ENCODE assay signal across 7 mouse cellular contexts in the genomic region with DNA sequence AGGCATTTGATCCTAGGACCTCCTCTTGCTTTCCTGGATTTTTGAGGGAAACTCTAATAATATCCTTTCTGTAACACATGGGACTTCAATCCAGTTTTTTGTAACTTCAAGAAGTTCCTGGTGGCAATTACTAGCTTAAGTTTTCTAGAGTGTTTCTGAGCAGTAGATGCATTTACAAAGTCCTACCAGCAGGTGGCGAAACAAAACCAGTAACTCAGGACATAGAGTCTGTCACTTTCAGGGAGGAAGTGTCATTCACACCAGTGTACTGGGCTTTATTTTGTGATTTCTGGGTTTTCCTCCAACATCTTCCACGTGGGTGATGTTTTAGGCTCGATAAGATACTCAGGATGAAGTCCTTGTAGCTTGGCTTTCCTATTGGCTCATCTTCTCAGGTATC.
A peak's percentile ranks its signal among the peaks of the same experiment; 100 is the strongest.
DNase-seq lines count a peak whose midpoint lies in the region; ATAC-seq and TF ChIP-seq lines count a peak whose summit lies in the region.

No protein-coding gene starts in this region.

- no peaks in the 10 kb centered on the region for H3K36me3 ChIP-seq in kidney, postnatal 0 days (ENCODE audit: insufficient read depth, low read length)
- H3K36me3 ChIP-seq in E14TG2a.4 (ENCODE audit: insufficient read depth, low read length), result no peaks in the 10 kb centered on the region
- H3K36me3 ChIP-seq in limb, embryonic 14.5 days (ENCODE audit: control insufficient read depth, insufficient read depth, low read length), result no peaks in the 10 kb centered on the region

- H3K4me2 ChIP-seq in kidney, postnatal 0 days (ENCODE audit: low read length), result no peak overlapping the region
- H3K4me2 ChIP-seq in limb, embryonic 14.5 days (replicated peaks; ENCODE audit: low read depth, low read length, severe bottlenecking), result no peak overlapping the region

- peak; percentile 79 for TF ChIP-seq CTCF in kidney, postnatal 0 days (IDR thresholded peaks at IDR 0.05; ENCODE audit: low read depth)
- TF ChIP-seq CTCF in E14TG2a.4 (conservative IDR thresholded peaks at IDR 0.05; ENCODE audit: low read length), result peak; percentile 82

- no peak overlapping the region for H3K9ac ChIP-seq in kidney, postnatal 0 days (ENCODE audit: low read depth, low read length)
- no peak overlapping the region for H3K9ac ChIP-seq in limb, embryonic 14.5 days (ENCODE audit: low read depth, low read length, severe bottlenecking)

- no peaks in the 10 kb centered on the region for H3K27me3 ChIP-seq in kidney, postnatal 0 days (ENCODE audit: insufficient read depth, low read length)
- H3K27me3 ChIP-seq in E14TG2a.4 (ENCODE audit: insufficient read depth, low read length), result 0 out of 2 replicates have a peak, but pooled peaks cover 4% of the 10 kb centered on the region
- no peaks in the 10 kb centered on the region for H3K27me3 ChIP-seq in limb, embryonic 14.5 days (ENCODE audit: control insufficient read depth, insufficient read depth, low read length)

- H3K9me3 ChIP-seq in kidney, postnatal 0 days (replicated peaks; ENCODE audit: low read length), result no peaks in the 10 kb centered on the region
- no peaks in the 10 kb centered on the region for H3K9me3 ChIP-seq in E14TG2a.4 (ENCODE audit: low read length)
- no peaks in the 10 kb centered on the region for H3K9me3 ChIP-seq in limb, embryonic 14.5 days (ENCODE audit: control insufficient read depth, low read length)

- no peaks in the 10 kb centered on the region for H3K4me1 ChIP-seq in kidney, postnatal 0 days (replicated peaks; ENCODE audit: insufficient read depth, low read length)
- H3K4me1 ChIP-seq in E14TG2a.4 (replicated peaks; ENCODE audit: low read depth, low read length), result 0 out of 2 replicates have a peak, but pooled peaks cover 4% of the 10 kb centered on the region
- no peaks in the 10 kb centered on the region for H3K4me1 ChIP-seq in limb, embryonic 14.5 days (ENCODE audit: control insufficient read depth, insufficient read depth, low read length)

- H3K4me3 ChIP-seq in kidney, postnatal 0 days (replicated peaks; ENCODE audit: low read depth, low read length), result no peak overlapping the region
- H3K4me3 ChIP-seq in E14TG2a.4 (replicated peaks; ENCODE audit: low read length), result no peak overlapping the region
- no peak overlapping the region for H3K4me3 ChIP-seq in limb, embryonic 14.5 days (replicated peaks; ENCODE audit: low read length)

- ATAC-seq in kidney, postnatal 0 days (replicated peaks; ENCODE audit: low FRiP score, low read depth), result no peak
- no peak for ATAC-seq in limb, embryonic 14.5 days (ENCODE audit: low FRiP score, low read depth)

- H3K27ac ChIP-seq in kidney, postnatal 0 days, result no peak overlapping the region
- no peak overlapping the region for H3K27ac ChIP-seq in limb, embryonic 14.5 days (replicated peaks; ENCODE audit: low read depth, low read length)

- no peak for TF ChIP-seq POLR2A in limb, embryonic 14.5 days (IDR thresholded peaks at IDR 0.05; ENCODE audit: borderline replicate concordance, extremely low read depth, insufficient read depth, insufficient read length)

- WGBS in kidney, postnatal 0 days, result 7% methylated on average over 3 of the region's 3 CpGs
- WGBS in limb, embryonic 14.5 days, result 13% methylated on average over 3 of the region's 3 CpGs

- peak; percentile 73 for DNase-seq in kidney, postnatal 0 days (ENCODE audit: low spot score)
- DNase-seq in kidney, adult 11 months, result no peak
- DNase-seq in T-cell, adult 2 months (ENCODE audit: low spot score), result peak; percentile 24
- DNase-seq in forelimb bud, embryonic 11.5 days (ENCODE audit: low read depth, low spot score), result peak; percentile 59
- peak; percentile 47 for DNase-seq in limb, embryonic 14.5 days (ENCODE audit: low spot score)
- peak; percentile 49 for DNase-seq in testis, postnatal 10 days (ENCODE audit: low spot score)
